Mouse (Mus musculus) midbrain, embryonic 15.5 days (tissue): ENCODE measurements around the gene Csf3. TPM values are rescaled to one million over a fixed set of nuclear protein-coding genes. Genes with fewer than 3 reads are reported as not detected.
"Not testable (repeated sequence)": the region's sequence is repeated elsewhere in the genome, so short reads cannot be mapped to it uniquely, and the experiment has no call there.

Experiments used
- ATAC-seq: fragments of 200-750 bp; cut with Nextera tagmentation; replicated peaks from 2 replicates; pipeline ENCODE4 v1.8.0; 2017; ENCODE audit warnings: moderate TSS enrichment
- H3K27ac ChIP-seq: fragments of 300-500 bp; sonication (generic); 2 replicates; pipeline ENCODE4 v1.5.1; 2015; ENCODE audit warnings: mild to moderate bottlenecking, inconsistent platforms
- H3K27me3 ChIP-seq: fragments of 300-500 bp; sonication (generic); replicated peaks from 2 replicates; pipeline ENCODE4 v1.6.1; 2015; ENCODE audit warnings: inconsistent platforms
- H3K36me3 ChIP-seq: fragments of 300-500 bp; sonication (generic); replicated peaks from 2 replicates; pipeline ENCODE4 v1.6.1; 2015; ENCODE audit warnings: inconsistent platforms
- H3K4me1 ChIP-seq: fragments of 300-500 bp; sonication (generic); 2 replicates; pipeline ENCODE4 v1.6.1; 2015; ENCODE audit warnings: inconsistent platforms
- H3K4me2 ChIP-seq: fragments of 300-500 bp; sonication (generic); 2 replicates; pipeline ENCODE4 v1.6.1; 2015; ENCODE audit warnings: inconsistent platforms, mild to moderate bottlenecking, moderate library complexity
- H3K4me3 ChIP-seq: fragments of 300-500 bp; sonication (generic); 2 replicates; pipeline ENCODE4 v1.5.1; 2015; ENCODE audit warnings: mild to moderate bottlenecking, inconsistent platforms
- H3K9ac ChIP-seq: fragments of 300-500 bp; sonication (generic); 2 replicates; pipeline ENCODE4 v1.6.1; 2015; ENCODE audit warnings: mild to moderate bottlenecking, inconsistent platforms
- H3K9me3 ChIP-seq: fragments of 300-500 bp; sonication (generic); 2 replicates; pipeline ENCODE4 v1.6.1; 2016; ENCODE audit warnings: inconsistent platforms
- WGBS: fragments of 180-500 bp; shearing (Covaris S2); methylation state at CpG from one replicate; pipeline ENCODE4 v1.1.7; 2015; ENCODE audit warnings: mixed read lengths; 5-methylcytosine and 5-hydroxymethylcytosine counted together
- polyA plus RNA-seq: library from polyadenylated mRNA; unstranded; fragments of >200 nt; fragmentation: Nextera tagmentation; extraction: Ambion mirVana; gene quantifications from 2 replicates; pipeline ENCODE4 v1.2.1, GENCODE M21; 2015

Gene Csf3
- polyA plus RNA-seq, 1 experiment from 2014 or later = not detected

GRCm38 (mm10) chr11:98699911-98700310 is 1.2 kb upstream of the Csf3 start:
- Histone ChIP-seq H3K4me1 (no peaks in the 10 kb centered on the region), H3K4me3 (no peak overlapping the region), H3K4me2 (no peak overlapping the region), H3K27ac (no peak overlapping the region), H3K9ac (no peak overlapping the region), H3K9me3 (no peaks in the 10 kb centered on the region), H3K27me3 (no peaks in the 10 kb centered on the region), H3K36me3 (peaks cover 12% of the 10 kb centered on the region)
- 44% methylated on average over 4 of the region's 4 CpGs for WGBS
- peak; percentile 51; the same call in 1 of the 2 replicates for ATAC-seq

- Histone ChIP-seq H3K9me3 (no peaks in the 10 kb centered on the region), H3K4me2 (no peak overlapping the region), H3K36me3 (peaks cover 26% of the 10 kb centered on the region), H3K9ac (no peak overlapping the region), H3K4me1 (no peaks in the 10 kb centered on the region), H3K4me3 (no peak overlapping the region), H3K27ac (no peak overlapping the region), H3K27me3 (no peaks in the 10 kb centered on the region)
- no peak for ATAC-seq
- WGBS = 72% methylated on average over 5 of the region's 5 CpGs
Observed at GRCm38 (mm10) chr11:98702323-98702722, 1.3 kb downstream of the Csf3 start.

- WGBS = 95% methylated on average over 10 of the region's 10 CpGs
- Histone ChIP-seq H3K9ac (no peak overlapping the region), H3K4me3 (no peak overlapping the region), H3K36me3 (peaks cover 38% of the 10 kb centered on the region), H3K4me2 (no peak overlapping the region), H3K27ac (no peak overlapping the region), H3K4me1 (no peaks in the 10 kb centered on the region), H3K9me3 (no peaks in the 10 kb centered on the region), H3K27me3 (no peaks in the 10 kb centered on the region)
- no peak for ATAC-seq
Observed at GRCm38 (mm10) chr11:98705021-98705420, 4.0 kb downstream of the Csf3 start.

GRCm38 (mm10) chr11:98707401-98708281 is 6.6 kb downstream of the Csf3 start:
- Histone ChIP-seq H3K9ac (no peak overlapping the region), H3K27me3 (no peaks in the 10 kb centered on the region), H3K4me3 (no peak overlapping the region), H3K9me3 (no peaks in the 10 kb centered on the region), H3K4me2 (no peak overlapping the region), H3K4me1 (no peaks in the 10 kb centered on the region), H3K36me3 (peaks cover 44% of the 10 kb centered on the region), H3K27ac (no peak overlapping the region)
- WGBS = 88% methylated on average over 22 of the region's 22 CpGs
- ATAC-seq = no peak

- 89% methylated on average over 19 of the region's 19 CpGs for WGBS
Observed at GRCm38 (mm10) chr11:98708282-98708956, 7.4 kb downstream of the Csf3 start.

GRCm38 (mm10) chr11:98709001-98709741 is 8.1 kb downstream of the Csf3 start:
- Histone ChIP-seq H3K36me3 (peaks cover 50% of the 10 kb centered on the region), H3K4me1 (no peaks in the 10 kb centered on the region), H3K4me3 (no peak overlapping the region), H3K27ac (no peak overlapping the region), H3K4me2 (no peak overlapping the region), H3K27me3 (no peaks in the 10 kb centered on the region), H3K9ac (no peak overlapping the region), H3K9me3 (no peaks in the 10 kb centered on the region)
- ATAC-seq = no peak
- 88% methylated on average over 26 of the region's 26 CpGs for WGBS

More at GRCm38 (mm10) chr11:98708282-98708956, 7.4 kb downstream of the Csf3 start:
- Histone ChIP-seq H3K4me3 (no peak overlapping the region), H3K9ac (no peak overlapping the region), H3K36me3 (peaks cover 45% of the 10 kb centered on the region), H3K4me2 (no peak overlapping the region), H3K27ac (no peak overlapping the region), H3K4me1 (no peaks in the 10 kb centered on the region), H3K27me3 (no peaks in the 10 kb centered on the region), H3K9me3 (no peaks in the 10 kb centered on the region)
- no peak for ATAC-seq

- H3K9me3 ChIP-seq = no peaks in the 10 kb centered on the region
- H3K4me1 ChIP-seq = no peaks in the 10 kb centered on the region
- WGBS = 57% methylated on average over 12 of the region's 12 CpGs
- peak; percentile 46; the same call in 1 of the 2 replicates for ATAC-seq
- no peaks in the 10 kb centered on the region for H3K27me3 ChIP-seq
- H3K36me3 ChIP-seq = peaks cover 46% of the 10 kb centered on the region
- no peak overlapping the region for H3K4me2 ChIP-seq
- no peak overlapping the region for H3K9ac ChIP-seq
- no peak overlapping the region for H3K27ac ChIP-seq
- H3K4me3 ChIP-seq = no peak overlapping the region
Observed at GRCm38 (mm10) chr11:98710416-98711045, 9.5 kb downstream of the Csf3 start.

- no peak for ATAC-seq
- Histone ChIP-seq H3K36me3 (peaks cover 46% of the 10 kb centered on the region), H3K4me1 (no peaks in the 10 kb centered on the region), H3K27me3 (no peaks in the 10 kb centered on the region), H3K9me3 (no peaks in the 10 kb centered on the region), H3K4me3 (no peak overlapping the region), H3K27ac (no peak overlapping the region), H3K9ac (no peak overlapping the region), H3K4me2 (no peak overlapping the region)
- WGBS = 82% methylated on average over 4 of the region's 4 CpGs
Observed at GRCm38 (mm10) chr11:98711046-98711434, 10.0 kb downstream of the Csf3 start.

GRCm38 (mm10) chr11:98712009-98712408 is 10.9 kb downstream of the Csf3 start:
- not testable (repeated sequence) for H3K4me2 ChIP-seq, H3K4me1 ChIP-seq, H3K9ac ChIP-seq, ATAC-seq, H3K4me3 ChIP-seq, H3K9me3 ChIP-seq, H3K27me3 ChIP-seq, H3K27ac ChIP-seq
- H3K36me3 ChIP-seq = peaks cover 44% of the 10 kb centered on the region
- WGBS = 83% methylated on average over 6 of the region's 6 CpGs

GRCm38 (mm10) chr11:98713703-98714102 is 12.6 kb downstream of the Csf3 start:
- H3K9me3 ChIP-seq = no peaks in the 10 kb centered on the region
- H3K27me3 ChIP-seq = no peaks in the 10 kb centered on the region
- ATAC-seq = no peak
- H3K4me2 ChIP-seq = no peak overlapping the region
- H3K27ac ChIP-seq = no peak overlapping the region
- no peak overlapping the region for H3K4me3 ChIP-seq
- H3K36me3 ChIP-seq = peaks cover 41% of the 10 kb centered on the region
- H3K9ac ChIP-seq = no peak overlapping the region
- peaks cover 7% of the 10 kb centered on the region; the same call in 1 of the 2 replicates for H3K4me1 ChIP-seq
- 88% methylated on average over 12 of the region's 12 CpGs for WGBS

- H3K36me3 ChIP-seq = peaks cover 35% of the 10 kb centered on the region; the same call in 1 of the 2 replicates
- no peak overlapping the region for H3K9ac ChIP-seq
- 95% methylated on average over 9 of the region's 9 CpGs for WGBS
- no peaks in the 10 kb centered on the region for H3K9me3 ChIP-seq
- H3K27me3 ChIP-seq = no peaks in the 10 kb centered on the region
- no peak overlapping the region for H3K4me3 ChIP-seq
- peaks cover 7% of the 10 kb centered on the region; the same call in 1 of the 2 replicates for H3K4me1 ChIP-seq
- ATAC-seq = no peak
- no peak overlapping the region for H3K27ac ChIP-seq
- no peak overlapping the region for H3K4me2 ChIP-seq
Observed at GRCm38 (mm10) chr11:98715946-98716345, 14.9 kb downstream of the Csf3 start.

- H3K36me3 ChIP-seq = peaks cover 28% of the 10 kb centered on the region; the same call in 1 of the 2 replicates
- no peak overlapping the region for H3K9ac ChIP-seq
- 22% methylated on average over 13 of the region's 13 CpGs for WGBS
- no peak overlapping the region for H3K4me2 ChIP-seq
- peaks cover 7% of the 10 kb centered on the region; the same call in 1 of the 2 replicates for H3K4me1 ChIP-seq
- no peaks in the 10 kb centered on the region for H3K9me3 ChIP-seq
- H3K27ac ChIP-seq = no peak overlapping the region
- no peak overlapping the region for H3K4me3 ChIP-seq
- no peak for ATAC-seq
- no peaks in the 10 kb centered on the region for H3K27me3 ChIP-seq
Observed at GRCm38 (mm10) chr11:98717904-98718303, 16.8 kb downstream of the Csf3 start.
